Mouse (Mus musculus) gastrocnemius, adult 2 months (tissue): ENCODE measurements around the gene Rex1bd. TPM values are rescaled to one million over a fixed set of nuclear protein-coding genes. Genes with fewer than 3 reads are reported as not detected.
A peak's percentile ranks its signal among the peaks of the same experiment; 100 is the strongest.

Experiments
- DNase-seq: peaks from one replicate; pipeline ENCODE4 v3.0.0; 2022
- H3K27ac ChIP-seq: fragments of 200-600 bp; 2 replicates; pipeline ENCODE4 v1.8.1; 2022; ENCODE audit warnings: mild to moderate bottlenecking
- H3K4me3 ChIP-seq: fragments of 200-600 bp; 2 replicates; pipeline ENCODE4 v1.8.1; 2022; ENCODE audit warnings: mild to moderate bottlenecking, moderate library complexity
- CTCF ChIP-seq: fragments of 200-600 bp; IDR thresholded peaks from 2 replicates; pipeline ENCODE4 v1.8.1; 2022; ENCODE audit warnings: antibody characterized with exemption, mild to moderate bottlenecking, moderate library complexity
- intact Hi-C: fragments of 180-260 bp; cut with DNase I; formaldehyde crosslinking; loops from one replicate; pipeline ENCODE4 v1.15.1; 2025
- total RNA-seq, 2 experiments: library from RNA; stranded (reverse); gene quantifications; 2 replicates each; pipeline ENCODE4 v1.2.3; 2021

Rex1bd gene
- total RNA-seq, 2 experiments from 2014 or later: 146 to 148 TPM

- H3K27ac ChIP-seq: no peak overlapping the region
Observed at GRCm38 (mm10) chr8:70482943-70483342, 23.6 kb downstream of the Rex1bd start.

GRCm38 (mm10) chr8:70481908-70482307 lies 24.6 kb downstream of the Rex1bd start:
- H3K4me3 ChIP-seq: no peak overlapping the region
- no peak for DNase-seq
- no peak for TF ChIP-seq CTCF
- no peak overlapping the region for H3K27ac ChIP-seq
- intact Hi-C loops: no loop called here

More at GRCm38 (mm10) chr8:70482943-70483342, 23.6 kb downstream of the Rex1bd start:
- TF ChIP-seq CTCF: no peak
- no peak for DNase-seq
- H3K4me3 ChIP-seq: no peak overlapping the region
- intact Hi-C loops: no loop called here

- no peak for DNase-seq
Observed at GRCm38 (mm10) chr8:70477269-70477982, 29.1 kb downstream of the Rex1bd start.

GRCm38 (mm10) chr8:70476333-70477268 lies 30.0 kb downstream of the Rex1bd start, which contains the start of gene Klhl26:
Gene Klhl26, minus strand, starts transcription at chr8:70476968.
- TF ChIP-seq CTCF: no peak
- Histone ChIP-seq H3K4me3 (peak within 1 kb of the TSS; percentile 98), H3K27ac (peak within 1 kb of the TSS; percentile 90)
- intact Hi-C loops: no loop called here
- DNase-seq: peak; percentile 97

More at GRCm38 (mm10) chr8:70477269-70477982, 29.1 kb downstream of the Rex1bd start:
- H3K27ac ChIP-seq: peak overlapping the region; percentile 90
- intact Hi-C loops: no loop called here
- peak overlapping the region; percentile 98 for H3K4me3 ChIP-seq
- TF ChIP-seq CTCF: no peak

- intact Hi-C loops: no loop called here
- DNase-seq: no peak
- Histone ChIP-seq H3K4me3 (no peak overlapping the region), H3K27ac (no peak overlapping the region)
- TF ChIP-seq CTCF: no peak
Observed at GRCm38 (mm10) chr8:70471856-70472255, 34.7 kb downstream of the Rex1bd start.

- peak overlapping the region; percentile 79 for H3K27ac ChIP-seq
- H3K4me3 ChIP-seq: no peak overlapping the region
- intact Hi-C loops: no loop called here
- no peak for TF ChIP-seq CTCF
- DNase-seq: no peak
Observed at GRCm38 (mm10) chr8:70469938-70470337, 36.6 kb downstream of the Rex1bd start.

GRCm38 (mm10) chr8:70469295-70469916 lies 37.1 kb downstream of the Rex1bd start:
- peak overlapping the region; percentile 79 for H3K27ac ChIP-seq

GRCm38 (mm10) chr8:70468733-70469132 lies 37.8 kb downstream of the Rex1bd start:
- Histone ChIP-seq H3K4me3 (no peak overlapping the region), H3K27ac (peak overlapping the region; percentile 79)
- intact Hi-C loops: no loop called here
- TF ChIP-seq CTCF: no peak
- no peak for DNase-seq

More at GRCm38 (mm10) chr8:70469295-70469916, 37.1 kb downstream of the Rex1bd start:
- no peak for TF ChIP-seq CTCF
- intact Hi-C loops: no loop called here
- no peak overlapping the region for H3K4me3 ChIP-seq
- DNase-seq: no peak

- intact Hi-C loops: no loop called here
- DNase-seq: peak; percentile 58
- peak overlapping the region; percentile 79 for H3K27ac ChIP-seq
- no peak for TF ChIP-seq CTCF
- H3K4me3 ChIP-seq: peak overlapping the region; percentile 58
Observed at GRCm38 (mm10) chr8:70467907-70468306, 38.6 kb downstream of the Rex1bd start.

- no peak for TF ChIP-seq CTCF
- peak; percentile 48 for DNase-seq
- Histone ChIP-seq H3K4me3 (peak overlapping the region; percentile 58), H3K27ac (peak overlapping the region; percentile 79)
- intact Hi-C loops: no loop called here
Observed at GRCm38 (mm10) chr8:70467229-70467725, 39.3 kb downstream of the Rex1bd start.

GRCm38 (mm10) chr8:70466771-70467170 lies 39.8 kb downstream of the Rex1bd start:
- no peak for TF ChIP-seq CTCF
- Histone ChIP-seq H3K4me3 (peak overlapping the region; percentile 58), H3K27ac (peak overlapping the region; percentile 79)
- peak; percentile 87 for DNase-seq
- intact Hi-C loops: no loop called here

- peak overlapping the region; percentile 58 for H3K4me3 ChIP-seq
- no peak for TF ChIP-seq CTCF
- intact Hi-C loops: no loop called here
- peak; percentile 68 for DNase-seq
- peak overlapping the region; percentile 79 for H3K27ac ChIP-seq
Observed at GRCm38 (mm10) chr8:70466305-70466704, 40.2 kb downstream of the Rex1bd start.
